Mouse (Mus musculus) c-Kit-negative CD71-positive TER-119-positive erythroid progenitor cells, embryonic 14.5 days (primary cell): ENCODE data around the gene Gm13078.

Experiments used
- DNase-seq: peaks from one replicate; pipeline ENCODE4 v3.0.0-alpha.2; 2013; ENCODE audit warnings: low read depth, low spot score

Gm13078 gene

DNA sequence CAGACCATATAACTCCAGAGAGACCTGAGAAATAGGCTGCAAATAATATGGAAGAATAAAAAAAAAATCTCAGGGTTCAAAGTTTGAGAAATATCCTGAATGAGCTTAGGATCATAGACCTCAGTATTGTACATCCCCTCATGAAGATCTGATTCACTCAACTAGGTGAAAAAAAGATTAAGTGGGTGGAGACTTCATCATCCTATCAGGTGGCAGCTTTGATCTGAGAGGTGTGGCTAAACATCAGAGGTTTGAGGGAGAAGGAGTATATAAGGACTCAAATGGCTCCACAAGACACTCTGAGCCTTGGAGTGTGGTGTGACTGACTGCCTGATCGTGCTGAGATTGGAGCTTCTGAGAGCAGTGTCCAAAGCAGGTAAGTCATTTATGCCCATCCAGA, at the start of gene Gm13078:
Gene Gm13078, plus strand, starts transcription at position 301 of the 400 bp plus-strand sequence.
- no peak for DNase-seq

GRCm38 (mm10) chr4:143702611-143703010, 16.6 kb upstream of the Gm13078 start, which contains the start of gene Gm13089:
TSS of gene Gm13089 (minus strand) at chr4:143702711.
- no peak for DNase-seq
